In genomic region chr5:26291621-26292020, GRCm38 (mm10) we compare ENCODE assay signal across 42 mouse cellular contexts. TPM values are rescaled to one million over a fixed set of nuclear protein-coding genes. Genes with fewer than 3 reads are reported as not detected.
"Had no signal": no experiment of that assay in that cellular context is flagged by ENCODE, and none has a peak within 500 bp of the region (broad histone marks: within the 10 kb centered on the region; RNA-seq: fewer than 3 reads in every experiment).

No protein-coding gene starts in this region.

- H3K4me1 ChIP-seq: limb, embryonic 10.5 days; limb, embryonic 12.5 days; limb, embryonic 15.5 days; liver, embryonic 12.5 days; liver, embryonic 13.5 days; liver, embryonic 15.5 days; lung, embryonic 15.5 days; megakaryocyte, embryonic 14.5 days; midbrain, embryonic 10.5 days; midbrain, embryonic 12.5 days; midbrain, embryonic 13.5 days; midbrain, embryonic 15.5 days; neural tube, embryonic 12.5 days; neural tube, embryonic 13.5 days had no signal

- H3K4me2 ChIP-seq: limb, embryonic 12.5 days; limb, embryonic 13.5 days; limb, embryonic 15.5 days; liver, embryonic 11.5 days; liver, embryonic 12.5 days; liver, embryonic 13.5 days; liver, embryonic 15.5 days; lung, embryonic 14.5 days; lung, embryonic 15.5 days; midbrain, embryonic 11.5 days; midbrain, embryonic 12.5 days; midbrain, embryonic 13.5 days; midbrain, embryonic 15.5 days; neural tube, embryonic 12.5 days; neural tube, embryonic 13.5 days had no signal

- DNase-seq: left cerebral cortex, postnatal 4 days; liver; liver, embryonic 13.5 days; liver, postnatal 0 days; lung, adult 18-20 months; lung, adult 2 months; lung, embryonic 14.5 days; lung, postnatal 10 days; lung, postnatal 14 days; lung, postnatal 36 days; lung, postnatal 4 days; midbrain, embryonic 14.5 days had no signal

- H3K4me3 ChIP-seq: limb, embryonic 10.5 days; limb, embryonic 12.5 days; limb, embryonic 13.5 days; limb, embryonic 15.5 days; liver, embryonic 12.5 days; liver, embryonic 13.5 days; liver, embryonic 15.5 days; lung, embryonic 15.5 days; megakaryocyte, embryonic 14.5 days; midbrain, embryonic 10.5 days; midbrain, embryonic 12.5 days; midbrain, embryonic 13.5 days; midbrain, embryonic 15.5 days; myocyte; neural tube, embryonic 12.5 days; neural tube, embryonic 13.5 days had no signal

- ATAC-seq: liver, embryonic 12.5 days; liver, postnatal 0 days; lung, postnatal 0 days; midbrain, embryonic 13.5 days; midbrain, embryonic 15.5 days; midbrain, embryonic 16.5 days had no signal

- H3K27me3 ChIP-seq: limb, embryonic 12.5 days; limb, embryonic 13.5 days; limb, embryonic 15.5 days; liver, embryonic 12.5 days; liver, embryonic 13.5 days; liver, embryonic 15.5 days; lung, embryonic 15.5 days; megakaryocyte, embryonic 14.5 days; midbrain, embryonic 12.5 days; midbrain, embryonic 13.5 days; midbrain, embryonic 15.5 days; neural tube, embryonic 12.5 days; neural tube, embryonic 13.5 days had no signal

- H3K9ac ChIP-seq: limb, embryonic 12.5 days; limb, embryonic 13.5 days; limb, embryonic 15.5 days; liver, embryonic 12.5 days; liver, embryonic 13.5 days; liver, embryonic 14.5 days; liver, embryonic 15.5 days; liver, postnatal 0 days; lung, embryonic 14.5 days; lung, embryonic 15.5 days; midbrain, embryonic 12.5 days; midbrain, embryonic 13.5 days; midbrain, embryonic 15.5 days; neural tube, embryonic 12.5 days; neural tube, embryonic 13.5 days had no signal

- H3K27ac ChIP-seq: limb, embryonic 10.5 days; limb, embryonic 12.5 days; limb, embryonic 13.5 days; limb, embryonic 15.5 days; liver, embryonic 12.5 days; liver, embryonic 13.5 days; liver, embryonic 14.5 days; liver, embryonic 15.5 days; lung, embryonic 15.5 days; macrophage; midbrain, embryonic 10.5 days; midbrain, embryonic 12.5 days; midbrain, embryonic 13.5 days; midbrain, embryonic 15.5 days; neural tube, embryonic 12.5 days; neural tube, embryonic 13.5 days had no signal

- H3K36me3 ChIP-seq: limb, embryonic 10.5 days; limb, embryonic 12.5 days; limb, embryonic 13.5 days; limb, embryonic 15.5 days; liver, embryonic 12.5 days; liver, embryonic 13.5 days; liver, embryonic 15.5 days; lung, embryonic 15.5 days; midbrain, embryonic 10.5 days; midbrain, embryonic 12.5 days; midbrain, embryonic 13.5 days; midbrain, embryonic 15.5 days; neural tube, embryonic 12.5 days; neural tube, embryonic 13.5 days had no signal

- H3K9me3 ChIP-seq: limb, embryonic 10.5 days; limb, embryonic 12.5 days; limb, embryonic 13.5 days; limb, embryonic 15.5 days; liver, embryonic 12.5 days; liver, embryonic 13.5 days; liver, embryonic 15.5 days; lung, embryonic 15.5 days; megakaryocyte, embryonic 14.5 days; midbrain, embryonic 10.5 days; midbrain, embryonic 12.5 days; midbrain, embryonic 13.5 days; midbrain, embryonic 15.5 days; neural tube, embryonic 12.5 days; neural tube, embryonic 13.5 days had no signal

RNA-seq across cellular contexts. Expression of gene Gm7361, which starts 34.1 kb away (rescaled TPM):
- total RNA-seq: liver, adult 2 months; megakaryocyte progenitor cell, adult 5-6 weeks; megakaryocyte, adult 5-6 weeks; megakaryocyte-erythroid progenitor cell, adult 5-6 weeks; monocyte, adult 5-6 weeks had no signal
- polyA plus RNA-seq: limb, embryonic 10.5 days; limb, embryonic 11.5 days; limb, embryonic 12.5 days; limb, embryonic 13.5 days; limb, embryonic 15.5 days; liver, adult 2 months; liver, embryonic 11.5 days; liver, embryonic 12.5 days; liver, embryonic 13.5 days; liver, embryonic 14.5 days; liver, embryonic 15.5 days; liver, embryonic 16.5 days; liver, postnatal 0 days; lung, adult 2 months; lung, embryonic 15.5 days; lung, embryonic 16.5 days; lung, postnatal 0 days; macrophage; midbrain, embryonic 11.5 days; midbrain, embryonic 12.5 days; midbrain, embryonic 13.5 days; myocyte; neural tube, embryonic 11.5 days; neural tube, embryonic 12.5 days had no signal
